Mouse (Mus musculus) heart, adult 8-10 months (tissue): ENCODE measurements around the gene R3hcc1l. TPM values are rescaled to one million over a fixed set of nuclear protein-coding genes. Genes with fewer than 3 reads are reported as not detected.

ENCODE experiments used
- total RNA-seq, 4 experiments: library from RNA; stranded (reverse); gene quantifications; 2 replicates each; pipeline ENCODE4 v1.2.4; 2022

R3hcc1l gene
- total RNA-seq, 4 experiments from 2014 or later: 24.6 to 29.5 (median 26.5) TPM

Other genes starting within 250 kb of the R3hcc1l start
- gene Crtac1, start 87.0 kb upstream of the R3hcc1l start, total RNA-seq: under 1 TPM in 2 of 4 experiments, not detected in 2; 0.09 to 0.60 TPM
- 1 to 10 TPM in 1 of 4 experiments, under 1 TPM in 3; 0.60 to 1.1 (median 0.81) TPM for gene Loxl4, start 94.1 kb downstream of the R3hcc1l start, total RNA-seq
- 1 to 10 TPM; 3.8 to 5.8 (median 4.5) TPM for gene Pyroxd2, start 234.0 kb downstream of the R3hcc1l start, total RNA-seq